Mouse (Mus musculus) midbrain, embryonic 16.5 days (tissue): ENCODE measurements at regions not wholly inside any gene's neighbourhood (a gene's known extent, or its start where the extent isn't known, plus 50 kb on each side); places are given as distances from the start of the nearest gene placed in this dataset.

Experiments
- ATAC-seq: fragments of 200-750 bp; cut with Nextera tagmentation; 2 replicates; pipeline ENCODE4 v1.8.0; 2017; ENCODE audit warnings: moderate TSS enrichment
- H3K27ac ChIP-seq: fragments of 300-500 bp; sonication (generic); 2 replicates; pipeline ENCODE4 v1.5.1; 2014; ENCODE audit warnings: mild to moderate bottlenecking, low read length, mixed read lengths
- H3K27me3 ChIP-seq: fragments of 300-500 bp; sonication (generic); 2 replicates; pipeline ENCODE4 v1.6.1; 2014; ENCODE audit warnings: low read depth, low read length, mixed read lengths; ENCODE audit not compliant: control insufficient read depth, insufficient read depth
- H3K36me3 ChIP-seq: fragments of 300-500 bp; sonication (generic); 2 replicates; pipeline ENCODE4 v1.6.1; 2014; ENCODE audit warnings: mild to moderate bottlenecking, low read length, moderate library complexity, mixed read lengths; ENCODE audit not compliant: control insufficient read depth, insufficient read depth
- H3K4me1 ChIP-seq: fragments of 300-500 bp; sonication (generic); 2 replicates; pipeline ENCODE4 v1.6.1; 2014; ENCODE audit warnings: mild to moderate bottlenecking, low read length, mixed read lengths; ENCODE audit not compliant: control insufficient read depth, insufficient read depth
- H3K4me2 ChIP-seq: fragments of 300-500 bp; sonication (generic); 2 replicates; pipeline ENCODE4 v1.6.1; 2014; ENCODE audit warnings: mild to moderate bottlenecking, low read length, mixed read lengths
- H3K4me3 ChIP-seq: fragments of 300-500 bp; sonication (generic); 2 replicates; pipeline ENCODE4 v1.5.1; 2014; ENCODE audit warnings: low read depth, mild to moderate bottlenecking, low read length, moderate library complexity, mixed read lengths
- H3K9ac ChIP-seq: fragments of 300-500 bp; sonication (generic); 2 replicates; pipeline ENCODE4 v1.6.1; 2014; ENCODE audit warnings: low read depth, low read length, mixed read lengths
- H3K9me3 ChIP-seq: fragments of 300-500 bp; sonication (generic); replicated peaks from 2 replicates; pipeline ENCODE4 v1.6.1; 2014; ENCODE audit warnings: mild to moderate bottlenecking, low read length, mixed read lengths; ENCODE audit not compliant: control insufficient read depth, poor library complexity, severe bottlenecking
- WGBS: fragments of 180-500 bp; shearing (Covaris S2); extraction: QIAGEN DNeasy Blood & Tissue Kit; methylation state at CpG from one replicate; pipeline ENCODE4 v1.1.7; 2014; 5-methylcytosine and 5-hydroxymethylcytosine counted together

DNA sequence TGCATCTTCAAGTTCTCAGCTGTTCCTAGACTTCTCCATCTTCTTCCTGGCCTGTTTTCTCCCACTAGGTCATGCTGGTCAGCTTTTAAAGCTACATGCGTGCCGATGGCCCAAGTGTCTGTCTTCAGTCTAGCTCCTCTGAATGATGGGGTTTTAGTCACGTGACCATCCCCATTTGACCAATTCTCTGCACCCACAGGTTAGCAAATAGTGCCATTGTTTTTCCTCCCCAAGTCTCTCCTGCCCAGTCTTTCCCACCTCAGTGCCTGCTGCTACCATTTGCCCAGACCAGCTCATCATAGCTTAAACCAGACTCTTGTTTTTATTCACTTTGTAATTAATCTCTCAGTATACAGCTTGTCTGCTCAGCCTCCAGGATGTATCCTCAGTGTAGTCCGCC is 62.3 kb downstream of the Zfp706 start:
- H3K4me1 ChIP-seq, result peaks cover 25% of the 10 kb centered on the region
- H3K9ac ChIP-seq, result no peak overlapping the region
- no peak for ATAC-seq
- no peaks in the 10 kb centered on the region for H3K9me3 ChIP-seq
- H3K27ac ChIP-seq, result peak overlapping the region; percentile 85
- H3K27me3 ChIP-seq, result no peaks in the 10 kb centered on the region
- H3K4me3 ChIP-seq, result no peak overlapping the region
- H3K4me2 ChIP-seq, result no peak overlapping the region
- 90% methylated on average over 4 of the region's 4 CpGs for WGBS
- no peaks in the 10 kb centered on the region for H3K36me3 ChIP-seq

DNA sequence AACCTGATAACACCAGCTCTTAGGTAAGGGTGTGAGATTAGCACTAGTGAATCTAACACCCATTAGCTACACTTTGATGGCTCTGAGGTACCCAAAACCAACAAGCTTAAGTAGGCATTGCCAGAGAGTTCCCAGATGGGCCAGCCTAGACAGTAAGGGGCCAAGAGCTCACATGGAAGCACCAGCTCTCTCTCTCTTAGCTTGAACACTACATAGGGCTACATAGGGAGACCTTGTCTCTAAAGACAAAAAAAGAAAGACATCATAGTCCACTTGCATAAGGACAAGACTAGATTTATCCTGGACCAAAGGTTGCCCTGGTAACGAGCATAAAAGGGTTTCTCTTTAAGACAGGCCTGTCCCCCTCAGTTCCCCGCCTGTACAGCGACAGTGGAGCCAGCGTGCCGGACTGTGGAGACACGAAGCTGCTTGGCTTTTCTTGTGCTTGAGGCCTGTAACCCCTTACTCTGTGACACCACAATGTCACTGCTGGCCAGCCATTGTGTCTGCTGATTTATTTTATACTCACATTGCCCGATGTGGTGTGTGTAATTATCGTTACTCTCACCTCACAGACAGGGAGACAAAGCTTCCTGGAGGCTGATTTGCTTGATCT is 62.9 kb downstream of the Zfp706 start:
- H3K4me1 ChIP-seq, result peaks cover 25% of the 10 kb centered on the region
- H3K27me3 ChIP-seq, result no peaks in the 10 kb centered on the region
- H3K9ac ChIP-seq, result no peak overlapping the region
- no peaks in the 10 kb centered on the region for H3K36me3 ChIP-seq
- WGBS, result 18% methylated on average over 8 of the region's 8 CpGs
- H3K4me2 ChIP-seq, result no peak overlapping the region
- ATAC-seq, result no peak
- no peak overlapping the region for H3K4me3 ChIP-seq
- H3K9me3 ChIP-seq, result no peaks in the 10 kb centered on the region
- H3K27ac ChIP-seq, result peak overlapping the region; percentile 85

DNA sequence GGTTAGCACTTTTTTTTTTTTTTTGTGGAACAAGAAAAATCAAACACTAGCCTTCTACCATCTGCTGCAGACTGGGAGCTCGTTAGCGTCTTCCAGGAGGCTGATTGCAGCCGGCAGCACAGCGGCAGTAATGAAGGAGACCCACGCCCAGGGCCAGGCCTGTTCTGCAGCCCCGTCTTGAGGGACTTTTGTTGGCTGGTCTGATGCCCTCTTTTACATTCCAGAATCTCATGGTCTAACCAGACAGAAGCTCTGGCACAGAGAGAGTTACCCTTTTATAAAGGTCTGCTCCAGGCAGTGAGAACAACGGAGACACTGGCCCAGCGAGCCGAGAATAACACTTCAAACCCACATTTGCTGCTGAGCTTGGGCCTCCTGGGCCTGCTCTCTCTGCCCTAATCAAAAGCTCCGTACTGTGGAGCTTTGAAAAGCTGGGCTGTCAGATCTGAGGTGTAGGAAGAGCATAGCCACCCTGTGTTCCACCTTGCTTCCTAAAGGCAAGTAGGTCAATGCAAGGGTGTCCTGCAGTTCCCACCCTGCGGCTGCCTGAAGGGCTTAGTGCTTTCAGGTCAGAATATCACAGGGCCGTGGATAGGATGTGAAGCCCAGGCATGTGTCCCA is 64.0 kb downstream of the Zfp706 start:
- Histone ChIP-seq H3K27me3 (no peaks in the 10 kb centered on the region), H3K9me3 (no peaks in the 10 kb centered on the region), H3K4me3 (no peak overlapping the region), H3K36me3 (no peaks in the 10 kb centered on the region), H3K27ac (peak overlapping the region; percentile 85), H3K9ac (peak overlapping the region; percentile 43), H3K4me2 (no peak overlapping the region), H3K4me1 (peaks cover 34% of the 10 kb centered on the region)
- WGBS, result 19% methylated on average over 12 of the region's 12 CpGs
- ATAC-seq, result no peak; the same call in 1 of the 2 replicates

DNA sequence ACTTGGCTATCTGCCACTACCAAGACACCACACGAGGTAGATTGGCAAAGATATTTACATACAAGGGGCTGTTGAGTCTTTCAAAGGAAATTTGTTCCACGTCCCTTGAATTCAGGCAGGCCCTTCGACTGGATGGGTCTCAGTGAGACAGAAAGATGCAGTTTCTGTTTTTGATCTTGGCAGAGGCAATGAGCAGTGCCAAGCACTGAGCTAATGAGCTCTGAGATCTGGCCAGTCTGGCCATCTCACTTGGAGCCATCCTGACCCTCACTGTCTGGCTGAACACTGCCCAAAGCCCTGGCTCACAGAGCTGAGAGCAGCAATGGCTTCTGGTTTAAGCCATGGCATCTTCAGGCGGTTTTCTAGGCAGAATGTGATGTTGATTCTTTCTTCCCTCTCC is 65.3 kb downstream of the Zfp706 start:
- Histone ChIP-seq H3K4me2 (no peak overlapping the region), H3K4me1 (peaks cover 41% of the 10 kb centered on the region), H3K27me3 (no peaks in the 10 kb centered on the region), H3K27ac (peak overlapping the region; percentile 85; the same call in 1 of the 2 replicates), H3K36me3 (no peaks in the 10 kb centered on the region), H3K9ac (no peak overlapping the region), H3K4me3 (no peak overlapping the region), H3K9me3 (no peaks in the 10 kb centered on the region)
- WGBS, result 62% methylated on average over 4 of the region's 4 CpGs
- ATAC-seq, result no peak

DNA sequence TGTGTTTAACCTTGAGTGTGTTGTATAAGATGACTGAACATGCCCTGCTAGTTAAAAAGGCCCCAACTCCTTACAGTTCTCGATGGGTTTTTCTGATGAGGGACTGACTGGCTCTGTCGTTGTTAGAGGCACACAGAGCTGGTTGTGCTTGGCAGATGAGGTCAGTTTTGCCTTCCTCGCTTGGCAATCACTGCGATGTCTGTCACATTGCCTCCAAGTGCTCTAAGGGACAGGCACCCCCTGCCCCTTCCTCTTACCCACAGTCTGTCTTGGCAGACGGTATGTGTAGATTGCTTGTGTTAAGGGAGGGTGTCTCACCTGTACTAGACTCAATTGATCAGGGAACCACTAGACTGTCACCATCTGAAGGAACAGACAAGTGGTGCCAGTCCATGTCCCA is 65.8 kb downstream of the Zfp706 start:
- ATAC-seq, result no peak
- no peak overlapping the region for H3K4me3 ChIP-seq
- no peaks in the 10 kb centered on the region for H3K36me3 ChIP-seq
- no peak overlapping the region for H3K9ac ChIP-seq
- peaks cover 41% of the 10 kb centered on the region for H3K4me1 ChIP-seq
- no peak overlapping the region for H3K27ac ChIP-seq
- H3K4me2 ChIP-seq, result no peak overlapping the region
- no peaks in the 10 kb centered on the region for H3K9me3 ChIP-seq
- WGBS, result 88% methylated on average over 5 of the region's 5 CpGs
- no peaks in the 10 kb centered on the region for H3K27me3 ChIP-seq

DNA sequence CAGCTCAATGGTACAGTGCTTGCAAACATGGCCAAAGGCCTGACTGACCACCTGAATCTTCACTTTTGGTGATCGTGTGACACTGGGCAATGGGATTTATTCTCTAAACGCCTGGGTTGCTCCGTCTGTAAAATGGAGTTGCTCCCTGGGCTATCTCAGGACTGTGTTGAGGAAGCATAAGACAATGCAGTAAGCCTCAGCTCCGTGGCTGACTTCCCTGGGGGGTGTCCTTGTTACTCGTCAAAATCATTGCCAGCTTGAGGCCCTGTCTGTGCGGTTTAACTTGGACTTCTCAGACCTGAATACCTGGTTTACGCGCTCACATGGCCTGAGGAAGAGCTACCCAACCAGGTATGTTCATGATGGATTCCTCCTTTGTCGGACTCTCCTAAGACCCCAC is 68.0 kb downstream of the Zfp706 start:
- 78% methylated on average over 9 of the region's 9 CpGs for WGBS
- H3K27ac ChIP-seq, result peak overlapping the region; percentile 98
- H3K36me3 ChIP-seq, result no peaks in the 10 kb centered on the region
- no peaks in the 10 kb centered on the region for H3K9me3 ChIP-seq
- H3K4me2 ChIP-seq, result peak overlapping the region; percentile 83; the same call in 1 of the 2 replicates
- H3K4me3 ChIP-seq, result no peak overlapping the region
- peaks cover 32% of the 10 kb centered on the region for H3K4me1 ChIP-seq
- no peak overlapping the region for H3K9ac ChIP-seq
- no peak for ATAC-seq
- H3K27me3 ChIP-seq, result no peaks in the 10 kb centered on the region

DNA sequence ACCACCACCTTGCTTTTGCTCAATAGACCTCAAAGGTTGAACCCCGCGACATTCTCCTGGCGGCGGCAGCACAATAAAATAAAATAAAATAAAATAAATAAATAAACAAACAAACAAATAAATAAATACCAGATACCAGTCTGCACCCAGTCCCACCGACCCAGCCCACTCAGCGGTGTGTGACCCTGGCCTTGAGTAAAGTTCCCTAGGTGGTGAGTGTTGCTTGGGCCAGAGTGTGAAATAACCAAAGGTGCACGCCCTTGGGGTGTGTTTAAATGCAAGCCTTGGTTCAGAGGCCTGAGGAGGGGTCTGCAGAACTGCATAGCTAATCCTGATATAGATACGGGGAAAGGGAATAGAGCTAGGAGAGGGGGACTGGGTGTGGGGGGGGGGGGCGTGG is 68.4 kb downstream of the Zfp706 start:
- WGBS, result 12% methylated on average over 8 of the region's 9 CpGs
- H3K4me2 ChIP-seq, result peak overlapping the region; percentile 83
- peak overlapping the region; percentile 45 for H3K4me3 ChIP-seq
- no peaks in the 10 kb centered on the region for H3K9me3 ChIP-seq
- peaks cover 28% of the 10 kb centered on the region for H3K4me1 ChIP-seq
- H3K27ac ChIP-seq, result peak overlapping the region; percentile 98
- peak; percentile 54 for ATAC-seq
- H3K9ac ChIP-seq, result peak overlapping the region; percentile 85
- no peaks in the 10 kb centered on the region for H3K27me3 ChIP-seq
- H3K36me3 ChIP-seq, result no peaks in the 10 kb centered on the region

DNA sequence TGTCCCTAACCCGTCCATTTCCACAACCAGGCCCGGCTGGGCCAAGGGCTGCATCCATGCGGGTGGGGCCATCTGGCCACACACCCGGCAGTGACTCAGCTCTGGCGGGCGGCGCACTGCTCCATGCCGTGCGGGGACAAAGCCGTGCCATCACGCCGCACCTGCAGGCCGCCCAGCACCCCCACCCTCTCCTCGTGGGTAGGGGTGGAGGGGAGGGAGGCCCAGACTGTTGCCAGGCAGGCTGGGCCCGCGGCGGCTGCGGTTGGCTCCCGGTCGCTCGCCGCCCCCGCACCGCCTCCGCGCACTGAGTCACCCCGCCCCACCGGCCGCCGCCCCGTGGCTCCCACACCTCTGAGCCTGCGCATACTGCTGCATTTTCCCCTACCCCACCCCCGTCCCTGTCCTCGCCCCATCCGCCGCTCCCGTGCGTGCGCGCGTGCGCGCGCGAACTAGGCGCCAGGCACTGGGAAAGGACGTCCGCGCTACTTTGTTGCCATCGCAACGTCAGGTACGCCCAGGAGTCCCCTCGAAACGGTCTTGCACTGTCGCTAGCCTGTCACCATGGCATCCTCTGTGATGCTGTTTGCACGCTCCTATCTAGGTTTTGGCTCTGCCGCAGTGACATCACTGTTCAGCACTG is 68.9 kb downstream of the Zfp706 start:
- Histone ChIP-seq H3K4me1 (peaks cover 22% of the 10 kb centered on the region), H3K4me2 (peak overlapping the region; percentile 83), H3K27ac (peak overlapping the region; percentile 98), H3K9me3 (no peaks in the 10 kb centered on the region), H3K4me3 (peak overlapping the region; percentile 45), H3K9ac (peak overlapping the region; percentile 85), H3K36me3 (no peaks in the 10 kb centered on the region), H3K27me3 (no peaks in the 10 kb centered on the region)
- under 1% methylated on average over 40 of the region's 57 CpGs for WGBS
- ATAC-seq, result peak; percentile 96
